Mouse (Mus musculus) liver, embryonic 14.5 days (tissue): ENCODE data around the gene Ino80. TPM values are rescaled to one million over a fixed set of nuclear protein-coding genes. Genes with fewer than 3 reads are reported as not detected.

Experiments
- ATAC-seq: fragments of 200-750 bp; cut with Nextera tagmentation; 2 replicates; pipeline ENCODE4 v1.8.0; 2017; ENCODE audit warnings: moderate number of reproducible peaks, mild to moderate bottlenecking, moderate library complexity; ENCODE audit not compliant: insufficient read depth
- DNase-seq, 3 experiments: peaks; one replicate each; pipeline ENCODE4 v3.0.0-alpha.2; 2012 to 2013; ENCODE audit warnings: low read depth in 3 of 3, low spot score in 3 of 3
- H3K27ac ChIP-seq: fragments of 300-500 bp; sonication (generic); 2 replicates; pipeline ENCODE4 v1.5.1; 2014; ENCODE audit warnings: moderate library complexity, mild to moderate bottlenecking, control low read depth, inconsistent platforms
- H3K27me3 ChIP-seq: fragments of 300-500 bp; sonication (generic); 2 replicates; pipeline ENCODE4 v1.6.1; 2014; ENCODE audit warnings: mild to moderate bottlenecking, low read length, moderate library complexity; ENCODE audit not compliant: control insufficient read depth, insufficient read depth
- H3K36me3 ChIP-seq: fragments of 300-500 bp; sonication (generic); replicated peaks from 2 replicates; pipeline ENCODE4 v1.6.1; 2014; ENCODE audit warnings: low read depth; ENCODE audit not compliant: control insufficient read depth, insufficient read depth
- H3K4me1 ChIP-seq, 2 experiments: fragments of 200-500 bp in 1 of 2; fragments of 300-500 bp in 1 of 2; sonication (generic) in 1 of 2; replicated peaks; 2 replicates each; pipeline ENCODE4 v1.6.1; 2012 to 2014; ENCODE audit warnings: antibody characterized with exemption in 1 of 2, inconsistent platforms in 1 of 2, low read length in 1 of 2; ENCODE audit not compliant: control insufficient read depth in 2 of 2, insufficient read depth in 2 of 2
- H3K4me2 ChIP-seq: fragments of 300-500 bp; sonication (generic); 2 replicates; pipeline ENCODE4 v1.6.1; 2014; ENCODE audit warnings: low read depth, mild to moderate bottlenecking, control low read depth, moderate library complexity
- H3K4me3 ChIP-seq, 2 experiments: fragments of 200-500 bp in 1 of 2; fragments of 300-500 bp in 1 of 2; sonication (generic) in 1 of 2; 2 replicates each; pipeline ENCODE4 v1.5.1; 2012 to 2014; ENCODE audit warnings: low read depth in 2 of 2, low read length in 2 of 2, mild to moderate bottlenecking in 2 of 2, control low read depth in 1 of 2, inconsistent platforms in 1 of 2, moderate library complexity in 1 of 2; ENCODE audit not compliant: insufficient read depth in 1 of 2
- H3K9ac ChIP-seq: fragments of 300-500 bp; sonication (generic); replicated peaks from 2 replicates; pipeline ENCODE4 v1.6.1; 2014; ENCODE audit warnings: mild to moderate bottlenecking, control low read depth, moderate library complexity
- H3K9me3 ChIP-seq: fragments of 300-500 bp; sonication (generic); 2 replicates; pipeline ENCODE4 v1.6.1; 2016; ENCODE audit warnings: low read length, mixed read lengths; ENCODE audit not compliant: control insufficient read depth
- CTCF ChIP-seq: IDR thresholded peaks from 2 replicates; pipeline ENCODE4 v1.5.1; 2016; ENCODE audit warnings: antibody characterized with exemption, low read depth, control low read depth
- EP300 ChIP-seq: IDR thresholded peaks from 2 replicates; pipeline ENCODE4 v1.6.1; 2016; ENCODE audit warnings: antibody characterized with exemption, low read depth
- WGBS: fragments of 180-500 bp; shearing (Covaris S2); extraction: QIAGEN DNeasy Blood & Tissue Kit; methylation state at CpG from one replicate; pipeline ENCODE4 v1.1.7; 2014; ENCODE audit not compliant: insufficient replicate concordance; 5-methylcytosine and 5-hydroxymethylcytosine counted together
- polyA plus RNA-seq, 2 experiments: library from polyadenylated mRNA; depleted of rRNA in 1 of 2; stranded (reverse) in 1 of 2; unstranded in 1 of 2; fragments of >200 nt; fragmentation: Nextera tagmentation in 1 of 2; extraction: Ambion mirVana in 1 of 2; gene quantifications; 2 replicates each; pipeline versions ENCODE4 v1.2.1 to v1.2.3; 2012 to 2014

The Ino80 gene
- polyA plus RNA-seq, 2 experiments: 1.8 to 4.4 TPM

- Histone ChIP-seq H3K9ac (no peak overlapping the region), H3K4me2 (no peak overlapping the region), H3K27me3 (peaks cover 77% of the 10 kb centered on the region), H3K36me3 (no peaks in the 10 kb centered on the region), H3K4me3 (no peak overlapping the region), H3K4me1 (peaks cover 0 to 6% of the 10 kb centered on the region in 2 experiments; a peak in 2 of 4 replicates), H3K27ac (no peak overlapping the region), H3K9me3 (no peaks in the 10 kb centered on the region)
- ATAC-seq (no peak), DNase-seq (no peak)
- 31% methylated on average over 11 of the region's 11 CpGs for WGBS
- TF ChIP-seq CTCF: no peak
- no peak for TF ChIP-seq EP300
These were observed 149.5 kb downstream of the Ino80 start for GRCm38 (mm10) chr2:119327942-119328526.

GRCm38 (mm10) chr2:119327102-119327480, 150.4 kb downstream of the Ino80 start:
- H3K27ac ChIP-seq: no peak overlapping the region
- H3K4me3 ChIP-seq: peak overlapping the region; percentile 23 to 47; a peak in 3 of 4 replicates
- peaks cover 3 to 11% of the 10 kb centered on the region in 2 experiments for H3K4me1 ChIP-seq
- ATAC-seq (no peak), DNase-seq (no peak)
- H3K9ac ChIP-seq: no peak overlapping the region
- no peaks in the 10 kb centered on the region for H3K36me3 ChIP-seq
- H3K9me3 ChIP-seq: no peaks in the 10 kb centered on the region
- H3K4me2 ChIP-seq: peak overlapping the region; percentile 58
- TF ChIP-seq CTCF: peak; percentile 58
- no peak for TF ChIP-seq EP300
- H3K27me3 ChIP-seq: peaks cover 82% of the 10 kb centered on the region
- under 1% methylated on average over 30 of the region's 30 CpGs for WGBS

DNA sequence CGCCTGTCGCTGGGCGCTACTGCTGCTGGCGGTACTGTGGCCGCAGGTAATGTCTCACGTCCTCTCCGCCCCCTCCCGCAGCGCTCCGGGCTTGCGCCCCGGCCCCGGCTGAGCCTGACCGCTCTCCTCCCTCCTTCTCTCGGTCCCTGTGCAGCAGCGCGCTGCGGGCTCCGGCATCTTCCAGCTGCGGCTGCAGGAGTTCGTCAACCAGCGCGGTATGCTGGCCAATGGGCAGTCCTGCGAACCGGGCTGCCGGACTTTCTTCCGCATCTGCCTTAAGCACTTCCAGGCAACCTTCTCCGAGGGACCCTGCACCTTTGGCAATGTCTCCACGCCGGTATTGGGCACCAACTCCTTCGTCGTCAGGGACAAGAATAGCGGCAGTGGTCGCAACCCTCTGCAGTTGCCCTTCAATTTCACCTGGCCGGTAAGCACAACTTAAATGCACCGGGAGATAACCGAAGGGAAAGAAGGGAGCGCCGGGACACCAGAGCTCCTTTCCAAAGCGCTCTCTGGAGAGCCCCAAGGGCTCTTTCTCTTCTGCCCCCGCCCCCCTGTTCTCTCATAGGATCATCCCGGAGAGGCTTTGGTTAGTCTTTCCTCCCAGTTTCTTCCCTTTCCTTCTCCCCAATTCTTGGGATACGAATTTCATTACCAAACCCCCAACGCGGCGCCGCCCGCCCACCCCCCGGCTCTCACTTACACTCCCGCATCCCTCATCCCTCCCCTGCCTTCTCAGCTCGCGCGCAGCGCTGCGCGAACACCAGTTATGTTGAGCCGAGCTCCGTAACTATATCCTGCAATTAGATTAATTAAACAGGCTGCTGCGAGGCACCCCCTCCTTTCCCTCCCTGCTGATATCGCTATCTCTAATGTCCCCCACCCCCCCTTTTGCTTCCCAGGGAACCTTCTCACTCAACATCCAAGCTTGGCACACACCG, 151.1 kb downstream of the Ino80 start:
- WGBS: 1% methylated on average over 61 of the region's 61 CpGs
- H3K27ac ChIP-seq: no peak overlapping the region
- ATAC-seq: no peak
- peak overlapping the region; percentile 58 for H3K4me2 ChIP-seq
- H3K9ac ChIP-seq: no peak overlapping the region
- peak overlapping the region; percentile 25 to 47 for H3K4me3 ChIP-seq
- no peaks in the 10 kb centered on the region for H3K9me3 ChIP-seq
- DNase-seq: no peak
- TF ChIP-seq EP300 (no peak), CTCF (no peak)
- no peaks in the 10 kb centered on the region for H3K36me3 ChIP-seq
- H3K4me1 ChIP-seq: peaks cover 10 to 15% of the 10 kb centered on the region in 2 experiments
- peaks cover 85% of the 10 kb centered on the region for H3K27me3 ChIP-seq

- ATAC-seq (no peak), DNase-seq (no peak)
- no peak for TF ChIP-seq CTCF
- TF ChIP-seq EP300: no peak
- Histone ChIP-seq H3K4me1 (peaks cover 17 to 23% of the 10 kb centered on the region in 2 experiments), H3K27ac (no peak within 1 kb of the TSS), H3K4me2 (peak within 1 kb of the TSS; percentile 58), H3K27me3 (peaks cover 86% of the 10 kb centered on the region), H3K9me3 (no peaks in the 10 kb centered on the region), H3K9ac (no peak within 1 kb of the TSS), H3K36me3 (no peaks in the 10 kb centered on the region), H3K4me3 (peak within 1 kb of the TSS; percentile 25 to 47)
- WGBS: under 1% methylated on average over 33 of the region's 33 CpGs
These were observed 151.8 kb downstream of the Ino80 start, which contains the start of gene Dll4 for GRCm38 (mm10) chr2:119325568-119326143. Gene Dll4, plus strand, starts transcription at chr2:119325784.
